Mouse (Mus musculus) c-Kit-negative CD71-positive TER-119-positive erythroid progenitor cells, embryonic 14.5 days (primary cell): ENCODE data around the gene Olfr50.

Source experiments
- DNase-seq: peaks from one replicate; pipeline ENCODE4 v3.0.0-alpha.2; 2013; ENCODE audit warnings: low read depth, low spot score

Gene Olfr50

GRCm38 (mm10) chr2:36790238-36790637 is at the start of gene Olfr50:
Gene Olfr50, plus strand, starts transcription at chr2:36790538.
- DNase-seq: no peak

GRCm38 (mm10) chr2:36783976-36784375 is 6.4 kb upstream of the Olfr50 start, which contains the start of gene Olfr348:
Gene Olfr348, plus strand, starts transcription at chr2:36784276.
- DNase-seq: no peak

GRCm38 (mm10) chr2:36816932-36817331 is 26.6 kb downstream of the Olfr50 start, which contains the start of gene Olfr3:
Gene Olfr3, minus strand, starts transcription at chr2:36817032.
- no peak for DNase-seq

- DNase-seq: no peak
Observed at GRCm38 (mm10) chr2:36846010-36846409, 55.7 kb downstream of the Olfr50 start, which contains the start of gene Olfr350. Gene Olfr350, plus strand, starts transcription at chr2:36846310.
